Mouse (Mus musculus) lung, postnatal 36 days (tissue): ENCODE results near the gene Tprgl.

ENCODE experiments used
- DNase-seq: peaks from one replicate; pipeline ENCODE4 v3.0.0; 2022; ENCODE audit warnings: mixed read lengths

The Tprgl gene

GRCm38 (mm10) chr4:154159002-154159401 is 1.5 kb downstream of the Tprgl start:
- peak; percentile 95 for DNase-seq

- no peak for DNase-seq
These were observed 2.4 kb downstream of the Tprgl start for GRCm38 (mm10) chr4:154157970-154158662.

GRCm38 (mm10) chr4:154156050-154156449 is 4.4 kb downstream of the Tprgl start:
- no peak for DNase-seq

GRCm38 (mm10) chr4:154154104-154154503 is 6.4 kb downstream of the Tprgl start:
- DNase-seq = no peak

GRCm38 (mm10) chr4:154146342-154146741 is 14.1 kb downstream of the Tprgl start:
- DNase-seq = no peak

- no peak for DNase-seq
These were observed 15.8 kb downstream of the Tprgl start for GRCm38 (mm10) chr4:154144712-154145111.

GRCm38 (mm10) chr4:154142211-154143040 is 18.0 kb downstream of the Tprgl start, which contains the start of gene Wrap73:
TSS of gene Wrap73 (plus strand) at chr4:154142372.
- DNase-seq = peak; percentile 93

GRCm38 (mm10) chr4:154141009-154141867 is 19.2 kb downstream of the Tprgl start:
- DNase-seq = no peak

- no peak for DNase-seq
These were observed 20.1 kb downstream of the Tprgl start for GRCm38 (mm10) chr4:154140213-154141008.

- no peak for DNase-seq
These were observed 20.5 kb downstream of the Tprgl start, which contains the start of gene Trp73 for GRCm38 (mm10) chr4:154140182-154140212. TSS of gene Trp73 (minus strand) at chr4:154140208.

GRCm38 (mm10) chr4:154139671-154140181 is 20.7 kb downstream of the Tprgl start:
- DNase-seq = no peak

GRCm38 (mm10) chr4:154137139-154137538 is 23.3 kb downstream of the Tprgl start:
- no peak for DNase-seq

GRCm38 (mm10) chr4:154134803-154135202 is 25.7 kb downstream of the Tprgl start:
- DNase-seq = no peak

- no peak for DNase-seq
These were observed 28.6 kb downstream of the Tprgl start for GRCm38 (mm10) chr4:154131894-154132293.

- no peak for DNase-seq
These were observed 30.5 kb downstream of the Tprgl start for GRCm38 (mm10) chr4:154129950-154130349.

GRCm38 (mm10) chr4:154127273-154127672 is 33.2 kb downstream of the Tprgl start:
- DNase-seq = no peak

- no peak for DNase-seq
These were observed 35.3 kb downstream of the Tprgl start for GRCm38 (mm10) chr4:154125202-154125601.

- no peak for DNase-seq
These were observed 36.9 kb downstream of the Tprgl start for GRCm38 (mm10) chr4:154123553-154123952.

- DNase-seq = no peak
These were observed 38.1 kb downstream of the Tprgl start for GRCm38 (mm10) chr4:154122374-154122773.

- DNase-seq = no peak
These were observed 38.7 kb downstream of the Tprgl start for GRCm38 (mm10) chr4:154121800-154122199.

- no peak for DNase-seq
These were observed 41.3 kb downstream of the Tprgl start for GRCm38 (mm10) chr4:154119208-154119607.

- DNase-seq = peak; percentile 51
These were observed 41.7 kb downstream of the Tprgl start for GRCm38 (mm10) chr4:154118782-154119181.

- DNase-seq = no peak
These were observed 44.0 kb downstream of the Tprgl start for GRCm38 (mm10) chr4:154116421-154116820.
